ENCODE assay signal across 8 mouse cellular contexts in genomic region chr19:4398630-4398948, GRCm38 (mm10). TPM values are rescaled to one million over a fixed set of nuclear protein-coding genes. Genes with fewer than 3 reads are reported as not detected.
DNase-seq lines count a peak whose midpoint lies in the region; ATAC-seq and TF ChIP-seq lines count a peak whose summit lies in the region.

No protein-coding gene starts in this region.

- H3K27ac ChIP-seq in heart, embryonic 14.5 days (replicated peaks in 1 of 2; ENCODE audit: control insufficient read depth in 1 of 2, insufficient read depth in 1 of 2, low read depth in 2 of 2, low read length in 2 of 2) = peak overlapping the region in 1 of 2 experiments; percentile 91; a peak in 2 of 4 replicates
- H3K27ac ChIP-seq in MEL (ENCODE audit: control insufficient read depth, low read depth, low read length) = peak overlapping the region; percentile 97
- peak overlapping the region; percentile 99 for H3K27ac ChIP-seq in hindbrain, embryonic 10.5 days
- peak overlapping the region; percentile 99 for H3K27ac ChIP-seq in midbrain, embryonic 10.5 days (replicated peaks)

- no peak for TF ChIP-seq RAD21 in MEL (IDR thresholded peaks at IDR 0.05; ENCODE audit: low read depth, low read length)

- no peak for TF ChIP-seq POLR2A in MEL (IDR thresholded peaks at IDR 0.05; ENCODE audit: control insufficient read depth in 1 of 2, insufficient read depth in 1 of 2, low read depth in 1 of 2, low read length in 2 of 2, poor library complexity in 1 of 2)

- peaks cover 2% of the 10 kb centered on the region for H3K36me3 ChIP-seq in heart, embryonic 14.5 days (ENCODE audit: control insufficient read depth, insufficient read depth, low read length)
- peaks cover 5 to 22% of the 10 kb centered on the region in 2 experiments; a peak in 3 of 4 replicates for H3K36me3 ChIP-seq in MEL (ENCODE audit: control insufficient read depth in 1 of 2, insufficient read depth in 2 of 2, low read length in 2 of 2)
- H3K36me3 ChIP-seq in hindbrain, embryonic 10.5 days = peaks cover 5% of the 10 kb centered on the region; the same call in 1 of the 2 replicates
- peaks cover 3% of the 10 kb centered on the region for H3K36me3 ChIP-seq in midbrain, embryonic 10.5 days

- intact Hi-C loops in heart, postnatal 14 days (cut with DNase I) = loop anchor here (5.0 kb wide), 1 partner anchor 66 kb away; no protein-coding TSS in a partner anchor

- TF ChIP-seq CTCF in MEL (IDR thresholded peaks at IDR 0.05 in 2 of 3, conservative IDR thresholded peaks at IDR 0.05 in 1 of 3; ENCODE audit: control insufficient read depth in 1 of 3, insufficient read depth in 1 of 3, low read depth in 2 of 3, low read length in 3 of 3, poor library complexity in 1 of 3, severe bottlenecking in 1 of 3) = no peak

- no peaks in the 10 kb centered on the region for H3K9me3 ChIP-seq in heart, embryonic 14.5 days (ENCODE audit: control insufficient read depth, low read length)
- H3K9me3 ChIP-seq in MEL (replicated peaks; ENCODE audit: insufficient read depth, low read length) = no peaks in the 10 kb centered on the region
- no peaks in the 10 kb centered on the region for H3K9me3 ChIP-seq in hindbrain, embryonic 10.5 days
- H3K9me3 ChIP-seq in midbrain, embryonic 10.5 days (replicated peaks) = peaks cover 3% of the 10 kb centered on the region; the same call in 1 of the 2 replicates

- H3K4me2 ChIP-seq in heart, embryonic 14.5 days (ENCODE audit: low read length) = peak overlapping the region; percentile 93

- no peak for TF ChIP-seq EP300 in MEL (IDR thresholded peaks at IDR 0.05; ENCODE audit: low read depth in 1 of 2, low read length in 2 of 2)

- ATAC-seq in heart, embryonic 14.5 days (ENCODE audit: insufficient number of reproducible peaks, insufficient read depth, low FRiP score, low read depth) = no peak

- peaks cover 34% of the 10 kb centered on the region for H3K79me2 ChIP-seq in MEL (ENCODE audit: control insufficient read depth, insufficient read depth, low read length, poor library complexity)

- no peaks in the 10 kb centered on the region for H3K27me3 ChIP-seq in heart, embryonic 14.5 days (ENCODE audit: control insufficient read depth, insufficient read depth, low read length)
- H3K27me3 ChIP-seq in MEL (ENCODE audit: control insufficient read depth in 1 of 2, insufficient read depth in 2 of 2, low read length in 2 of 2) = no peaks in the 10 kb centered on the region
- H3K27me3 ChIP-seq in hindbrain, embryonic 10.5 days (ENCODE audit: insufficient read depth, poor library complexity, severe bottlenecking) = peaks cover 11% of the 10 kb centered on the region
- H3K27me3 ChIP-seq in midbrain, embryonic 10.5 days (ENCODE audit: low read depth, poor library complexity, severe bottlenecking) = peaks cover 18% of the 10 kb centered on the region

- no peak for DNase-seq in heart, postnatal 14 days
- DNase-seq in MEL (ENCODE audit: low read depth, low spot score) = peak; percentile 83
- no peak for DNase-seq in hindbrain, embryonic 10.5 days (ENCODE audit: low spot score)
- DNase-seq in midbrain, embryonic 10.5 days (ENCODE audit: low spot score) = no peak
- no peak for DNase-seq in layer of hippocampus, adult 18-20 months (ENCODE audit: low spot score in 2 of 2)
- DNase-seq in urinary bladder, postnatal 25 days (ENCODE audit: low spot score) = no peak
- DNase-seq in frontal cortex, postnatal 36 days (ENCODE audit: low spot score in 2 of 2) = no peak

- H3K4me1 ChIP-seq in heart, embryonic 14.5 days (ENCODE audit: control insufficient read depth in 2 of 2, insufficient read depth in 2 of 2, low read length in 2 of 2) = peaks cover 2 to 10% of the 10 kb centered on the region in 2 experiments
- peaks cover 8 to 16% of the 10 kb centered on the region in 2 experiments for H3K4me1 ChIP-seq in MEL (ENCODE audit: control insufficient read depth in 1 of 2, insufficient read depth in 2 of 2, low read length in 2 of 2)
- H3K4me1 ChIP-seq in hindbrain, embryonic 10.5 days (replicated peaks) = peaks cover 31% of the 10 kb centered on the region
- peaks cover 32% of the 10 kb centered on the region for H3K4me1 ChIP-seq in midbrain, embryonic 10.5 days

- peak overlapping the region; percentile 68 to 97 for H3K4me3 ChIP-seq in heart, embryonic 14.5 days (ENCODE audit: control insufficient read depth in 1 of 2, insufficient read depth in 1 of 2, low read depth in 1 of 2, low read length in 2 of 2)
- H3K4me3 ChIP-seq in MEL (ENCODE audit: control insufficient read depth in 1 of 2, insufficient read depth in 1 of 2, low read depth in 2 of 2, low read length in 2 of 2) = peak overlapping the region; percentile 93 to 96
- H3K4me3 ChIP-seq in hindbrain, embryonic 10.5 days = peak overlapping the region; percentile 96
- H3K4me3 ChIP-seq in midbrain, embryonic 10.5 days = peak overlapping the region; percentile 98

- peak overlapping the region; percentile 83 for H3K9ac ChIP-seq in heart, embryonic 14.5 days (ENCODE audit: low read length)
- H3K9ac ChIP-seq in MEL (ENCODE audit: control insufficient read depth, low read depth, low read length, poor library complexity, severe bottlenecking) = peak overlapping the region; percentile 97

- WGBS in heart, embryonic 14.5 days = 33% methylated on average over 8 of the region's 8 CpGs
- 27% methylated on average over 8 of the region's 8 CpGs for WGBS in hindbrain, embryonic 10.5 days
- WGBS in midbrain, embryonic 10.5 days = 28% methylated on average over 8 of the region's 8 CpGs

TF ChIP-seq in MEL, 35 proteins besides CTCF, POLR2A, EP300 and RAD21:
- TF ChIP-seq MYB (IDR thresholded peaks at IDR 0.05; ENCODE audit: low read depth, low read length) = 0 out of 2 replicates have a peak, but pooled peaks have one; percentile 53
- TF ChIP-seq CHD1 (IDR thresholded peaks at IDR 0.05; ENCODE audit: low read depth, low read length) = peak; percentile 59; the same call in 1 of the 2 replicates
- 0 out of 2 replicates have a peak, but pooled peaks have one; percentile 4 for TF ChIP-seq ZMIZ1 (IDR thresholded peaks at IDR 0.05; ENCODE audit: low read depth, low read length)
- TF ChIP-seq GATA1 (IDR thresholded peaks at IDR 0.05; ENCODE audit: low read depth, low read length) = no peak
- peak; percentile 66 for TF ChIP-seq ZNF384 (IDR thresholded peaks at IDR 0.05; ENCODE audit: low read depth, low read length)
- TF ChIP-seq HCFC1 (IDR thresholded peaks at IDR 0.05; ENCODE audit: low read depth, low read length) = 0 out of 2 replicates have a peak, but pooled peaks have one; percentile 30
- peak; percentile 53 for TF ChIP-seq SIN3A (IDR thresholded peaks at IDR 0.05; ENCODE audit: low read length)
- no peak for TF ChIP-seq MEF2A (IDR thresholded peaks at IDR 0.05; ENCODE audit: extremely low read depth, insufficient replicate concordance, low read depth, low read length, poor library complexity, severe bottlenecking)
- TF ChIP-seq POLR2AphosphoS2 (IDR thresholded peaks at IDR 0.05; ENCODE audit: low read length) = peak; percentile 65; the same call in 1 of the 2 replicates
- no peak for TF ChIP-seq CHD2 (IDR thresholded peaks at IDR 0.05; ENCODE audit: low read length)
TF ChIP-seq in MEL: peak in this region for 7.

RNA-seq across cellular contexts. Expression of gene Kdm2a, which starts 0.5 kb away (rescaled TPM):
- polyA plus RNA-seq in heart, embryonic 14.5 days (2014; fragmentation: Nextera tagmentation; extraction: Ambion mirVana) = 35.7 and 42.7 TPM in 2 replicates
- total RNA-seq in heart, postnatal 14 days (2021) = 10 to 100 TPM; 47.6 to 49.5 TPM
- 20.3 and 24.8 TPM in 2 replicates for total RNA-seq in MEL (2012; rRNA removed)
- 10 to 100 TPM in 1 of 2 experiments, not detected in 1; 55.9 TPM for polyA plus RNA-seq in MEL (2012; ENCODE audit: insufficient read depth in 1 of 2, insufficient read length in 2 of 2, low read depth in 1 of 2, low replicate concordance in 2 of 2, missing spikeins in 1 of 2)
- polyA plus RNA-seq in hindbrain, embryonic 10.5 days (2016; fragmentation: Nextera tagmentation; extraction: Ambion mirVana) = 51.6 and 53.9 TPM in 2 replicates
- 47.7 and 50.4 TPM in 2 replicates for polyA plus RNA-seq in midbrain, embryonic 10.5 days (2016; fragmentation: Nextera tagmentation; extraction: Ambion mirVana)
- 10 to 100 TPM; 74.2 to 88.4 TPM for total RNA-seq in layer of hippocampus, adult 18-20 months (2021)

RNA-seq across cellular contexts. Expression of gene Rhod, which starts 40.6 kb away (rescaled TPM):
- polyA plus RNA-seq in heart, embryonic 14.5 days (2014; fragmentation: Nextera tagmentation; extraction: Ambion mirVana) = 20.0 and 24.0 TPM in 2 replicates
- total RNA-seq in heart, postnatal 14 days (2021) = 1 to 10 TPM; 5.9 to 6.6 TPM
- total RNA-seq in MEL (2012; rRNA removed) = not detected in 2 replicates
- under 1 TPM in 1 of 2 experiments, not detected in 1; 0.06 TPM for polyA plus RNA-seq in MEL (2012; ENCODE audit: insufficient read depth in 1 of 2, insufficient read length in 2 of 2, low read depth in 1 of 2, low replicate concordance in 2 of 2, missing spikeins in 1 of 2)
- 16.5 and 19.5 TPM in 2 replicates for polyA plus RNA-seq in hindbrain, embryonic 10.5 days (2016; fragmentation: Nextera tagmentation; extraction: Ambion mirVana)
- 13.7 and 13.9 TPM in 2 replicates for polyA plus RNA-seq in midbrain, embryonic 10.5 days (2016; fragmentation: Nextera tagmentation; extraction: Ambion mirVana)
- 1 to 10 TPM; 1.0 to 1.2 TPM for total RNA-seq in layer of hippocampus, adult 18-20 months (2021)

Comparison
In these comparisons a context has a peak if more than half of its experiments do, and no peak if none do; other contexts are left out.
1. RNA of gene Rhod, which starts 40.6 kb away (polyA plus RNA-seq): 20.0 to 24.0 TPM in heart, embryonic 14.5 days, 16.5 to 19.5 TPM in hindbrain, embryonic 10.5 days and 13.7 to 13.9 TPM in midbrain, embryonic 10.5 days; 0.06 TPM in MEL; every median in the first group is over 10 times any median in the second.
2. Peak in every context shown above with its lines, with median percentiles within 50 percentile points of each other: H3K4me3 ChIP-seq.